Mouse (Mus musculus): Measurements from ENCODE around the gene Slc6a9.

Gene Slc6a9

GRCm38 (mm10) chr4:117878301-117878700 lies 44.0 kb downstream of the Slc6a9 start:
- DNase-seq (ENCODE audit: low spot score in 2 of 2) = no peak

- no peak for DNase-seq (ENCODE audit: low spot score in 2 of 2)
Observed at GRCm38 (mm10) chr4:117878703-117879102, 44.4 kb downstream of the Slc6a9 start.

- peak; percentile 55 to 64 for DNase-seq (ENCODE audit: low spot score in 2 of 2)
Observed at GRCm38 (mm10) chr4:117882701-117883691, 48.7 kb downstream of the Slc6a9 start, which contains the start of gene B4galt2. TSS of gene B4galt2 (minus strand) at chr4:117883487.

- DNase-seq (ENCODE audit: low spot score in 2 of 2) = no peak
Observed at GRCm38 (mm10) chr4:117884146-117884545, 49.8 kb downstream of the Slc6a9 start.

- no peak for DNase-seq (ENCODE audit: low spot score in 2 of 2)
Observed at GRCm38 (mm10) chr4:117885093-117885492, 50.8 kb downstream of the Slc6a9 start.

GRCm38 (mm10) chr4:117885994-117886393 lies 51.7 kb downstream of the Slc6a9 start:
- DNase-seq (ENCODE audit: low spot score in 2 of 2) = no peak

GRCm38 (mm10) chr4:117886644-117887043 lies 52.3 kb downstream of the Slc6a9 start:
- DNase-seq (ENCODE audit: low spot score in 2 of 2) = no peak

GRCm38 (mm10) chr4:117887133-117887532 lies 52.8 kb downstream of the Slc6a9 start, which contains the start of gene Atp6v0b:
TSS of gene Atp6v0b (minus strand) at chr4:117887333.
- peak; percentile 90 to 95 for DNase-seq (ENCODE audit: low spot score in 2 of 2)

GRCm38 (mm10) chr4:117887920-117888319 lies 53.6 kb downstream of the Slc6a9 start:
- DNase-seq (ENCODE audit: low spot score in 2 of 2) = no peak

GRCm38 (mm10) chr4:117889471-117889870 lies 55.2 kb downstream of the Slc6a9 start:
- DNase-seq (ENCODE audit: low spot score in 2 of 2) = no peak

GRCm38 (mm10) chr4:117890031-117890430 lies 55.7 kb downstream of the Slc6a9 start:
- no peak for DNase-seq (ENCODE audit: low spot score in 2 of 2)

GRCm38 (mm10) chr4:117890750-117891149 lies 56.4 kb downstream of the Slc6a9 start:
- DNase-seq (ENCODE audit: low spot score in 2 of 2) = no peak

GRCm38 (mm10) chr4:117891738-117892161 lies 57.4 kb downstream of the Slc6a9 start, which contains the start of gene Dph2:
TSS of gene Dph2 (minus strand) at chr4:117892032.
- DNase-seq (ENCODE audit: low spot score in 2 of 2) = peak in 1 of 2 experiments; percentile 76

GRCm38 (mm10) chr4:117893376-117893775 lies 59.1 kb downstream of the Slc6a9 start:
- DNase-seq (ENCODE audit: low spot score in 2 of 2) = no peak

GRCm38 (mm10) chr4:117894601-117895000 lies 60.3 kb downstream of the Slc6a9 start:
- no peak for DNase-seq (ENCODE audit: low spot score in 2 of 2)

- no peak for DNase-seq (ENCODE audit: low spot score in 2 of 2)
Observed at GRCm38 (mm10) chr4:117895339-117895738, 61.0 kb downstream of the Slc6a9 start.

- peak in 1 of 2 experiments; percentile 33 for DNase-seq (ENCODE audit: low spot score in 2 of 2)
Observed at GRCm38 (mm10) chr4:117896031-117896430, 61.7 kb downstream of the Slc6a9 start.

- no peak for DNase-seq (ENCODE audit: low spot score in 2 of 2)
Observed at GRCm38 (mm10) chr4:117898111-117898510, 63.8 kb downstream of the Slc6a9 start.

GRCm38 (mm10) chr4:117904094-117904493 lies 69.8 kb downstream of the Slc6a9 start:
- no peak for DNase-seq (ENCODE audit: low spot score in 2 of 2)

GRCm38 (mm10) chr4:117904761-117905160 lies 70.5 kb downstream of the Slc6a9 start:
- DNase-seq (ENCODE audit: low spot score in 2 of 2) = no peak

GRCm38 (mm10) chr4:117906196-117906595 lies 71.9 kb downstream of the Slc6a9 start:
- DNase-seq (ENCODE audit: low spot score in 2 of 2) = no peak

GRCm38 (mm10) chr4:117908834-117909453 lies 74.6 kb downstream of the Slc6a9 start:
- DNase-seq (ENCODE audit: low spot score in 2 of 2) = peak in 1 of 2 experiments; percentile 32

Data from cerebellum, postnatal 4 days (tissue).